Mouse (Mus musculus) kidney, adult 11 months (tissue): ENCODE results near the gene Ccdc22.
A peak's percentile ranks its signal among the peaks of the same experiment; 100 is the strongest.

Experiments used
- DNase-seq: peaks from one replicate; pipeline ENCODE4 v3.0.0; 2022

The Ccdc22 gene

DNA sequence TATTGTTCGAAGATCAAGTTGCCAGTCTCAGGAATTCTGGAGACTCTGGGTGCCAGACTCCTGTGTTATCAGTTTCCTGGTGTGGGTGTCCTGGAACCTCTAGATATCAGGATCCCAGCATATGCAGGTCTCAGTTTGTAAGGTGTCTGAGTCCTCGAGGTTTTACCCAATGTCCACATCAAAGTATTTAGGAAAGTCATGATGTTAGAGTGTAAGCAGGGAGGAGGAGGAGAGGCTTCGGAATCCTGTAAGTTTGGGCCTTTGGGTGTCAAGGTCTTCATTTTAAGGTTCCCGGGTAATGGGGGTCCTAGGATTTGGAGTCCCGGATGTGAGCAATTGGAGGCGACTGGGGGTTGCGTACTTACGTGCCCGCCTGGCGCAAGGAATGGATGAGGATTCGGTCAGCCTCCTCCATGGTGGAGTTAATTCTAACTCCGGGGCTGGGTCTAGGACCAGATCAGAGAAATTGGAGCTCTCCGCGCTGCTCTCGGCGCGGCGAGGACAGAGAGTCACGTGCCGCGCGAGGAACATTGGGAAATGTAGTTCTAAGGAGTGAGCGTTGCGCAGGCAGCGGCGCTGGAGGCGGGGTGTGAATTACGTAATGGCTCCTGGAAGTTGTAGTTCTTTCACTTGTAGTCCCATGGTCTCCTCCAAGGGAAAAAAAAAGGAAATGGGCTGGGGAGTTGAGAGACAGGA, at the start of gene Ccdc22:
Gene Ccdc22 (minus strand): TSS at position 639 of the 696 bp plus-strand sequence.
- DNase-seq = peak; percentile 88

GRCm38 (mm10) chrX:7648671-7649304, 43.5 kb upstream of the Ccdc22 start:
- peak; percentile 95 for DNase-seq

DNA sequence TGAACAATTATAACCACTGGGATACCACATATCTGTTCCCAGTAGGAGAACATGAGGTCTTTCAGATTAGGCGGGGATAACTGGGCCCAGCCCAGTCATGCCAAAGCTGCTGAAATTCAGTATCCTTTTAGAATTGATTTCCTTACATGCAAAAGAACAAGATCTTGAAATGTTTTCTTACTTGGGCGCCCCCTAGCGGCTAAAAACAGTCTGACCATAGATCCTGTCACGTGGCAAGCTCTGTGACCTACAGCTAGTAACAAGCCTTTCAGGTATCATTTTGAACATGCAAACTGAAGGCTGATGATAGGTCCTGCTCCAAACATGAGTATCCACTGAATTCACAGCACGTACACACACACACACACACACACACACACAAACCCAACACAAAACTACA, 40.0 kb upstream of the Ccdc22 start:
- peak; percentile 80 for DNase-seq

GRCm38 (mm10) chrX:7640785-7641184, 35.5 kb upstream of the Ccdc22 start:
- DNase-seq = no peak

GRCm38 (mm10) chrX:7639536-7640325, 34.4 kb upstream of the Ccdc22 start:
- DNase-seq = no peak

- peak; percentile 75 for DNase-seq
Observed at GRCm38 (mm10) chrX:7638401-7639091, 33.2 kb upstream of the Ccdc22 start, which contains the start of gene Syp. TSS of gene Syp (plus strand) at chrX:7638471.

- DNase-seq = no peak
Observed at GRCm38 (mm10) chrX:7635101-7635500, 29.8 kb upstream of the Ccdc22 start.

DNA sequence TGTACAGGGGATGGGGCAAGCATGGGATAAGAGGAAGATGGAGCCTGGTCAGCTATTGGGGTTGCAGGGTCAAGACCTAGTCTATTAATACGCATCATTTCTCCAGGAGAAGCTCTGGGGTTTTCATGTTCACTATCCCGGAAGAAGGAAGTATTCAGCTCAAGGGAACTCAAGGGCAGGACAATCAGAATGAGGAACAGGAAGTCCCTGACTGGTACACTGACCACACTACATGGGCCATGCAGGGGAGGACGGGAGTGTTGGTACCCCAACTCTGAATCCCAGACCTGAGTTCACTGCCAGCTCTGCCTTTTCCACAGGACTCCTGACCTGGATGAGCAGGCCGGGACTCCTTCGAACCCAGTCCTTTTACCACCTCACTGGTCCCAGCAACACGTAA, 27.2 kb upstream of the Ccdc22 start:
- DNase-seq = no peak

GRCm38 (mm10) chrX:7617889-7618551, 12.7 kb upstream of the Ccdc22 start:
- no peak for DNase-seq

DNA sequence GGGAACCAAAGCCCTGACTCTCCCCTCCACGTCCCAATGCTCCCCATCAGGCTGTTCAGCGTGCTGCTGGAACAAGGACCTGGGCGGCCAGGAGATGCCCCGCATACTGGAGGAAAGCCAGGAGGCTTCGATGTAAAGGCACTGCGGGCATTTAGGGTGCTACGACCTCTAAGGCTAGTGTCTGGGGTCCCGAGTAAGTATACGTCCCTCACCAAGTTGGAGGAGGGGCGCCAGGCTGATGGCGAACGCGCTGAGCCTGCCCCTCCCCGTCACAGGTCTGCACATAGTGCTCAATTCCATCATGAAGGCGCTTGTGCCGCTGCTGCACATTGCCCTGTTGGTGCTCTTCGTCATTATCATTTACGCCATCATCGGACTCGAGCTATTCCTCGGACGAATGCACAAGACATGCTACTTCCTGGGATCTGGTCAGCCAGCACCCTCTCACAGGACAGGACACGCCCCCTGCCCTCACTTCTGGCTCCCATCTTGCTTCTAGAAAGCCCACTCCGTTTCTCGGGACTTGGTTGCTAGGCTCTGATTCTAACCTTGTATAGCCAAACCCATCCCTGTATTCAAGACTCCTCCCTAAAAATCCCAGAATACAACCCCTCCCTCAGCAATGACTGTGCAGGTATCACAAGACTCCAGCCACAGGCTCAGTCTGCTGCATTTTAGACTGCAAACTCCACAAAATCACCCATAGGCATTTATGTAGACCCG, 5.4 kb upstream of the Ccdc22 start:
- no peak for DNase-seq

DNA sequence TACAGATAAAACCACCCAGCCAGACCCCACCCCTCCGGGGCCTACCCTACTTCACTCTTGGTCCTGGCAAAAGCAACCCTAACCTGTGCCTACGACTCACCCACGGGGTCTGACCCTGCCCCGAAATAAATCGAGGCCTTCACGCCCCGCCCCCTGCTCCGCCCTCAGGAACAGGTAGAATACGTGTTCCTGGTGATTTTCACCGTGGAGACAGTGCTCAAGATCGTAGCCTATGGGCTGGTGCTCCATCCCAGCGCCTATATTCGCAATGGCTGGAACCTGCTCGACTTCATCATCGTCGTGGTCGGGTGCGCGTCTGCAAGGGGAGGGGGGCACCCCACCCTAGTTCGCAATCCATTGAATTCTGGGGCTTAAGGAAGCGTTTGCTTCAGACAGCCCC, 4.7 kb upstream of the Ccdc22 start:
- no peak for DNase-seq

DNA sequence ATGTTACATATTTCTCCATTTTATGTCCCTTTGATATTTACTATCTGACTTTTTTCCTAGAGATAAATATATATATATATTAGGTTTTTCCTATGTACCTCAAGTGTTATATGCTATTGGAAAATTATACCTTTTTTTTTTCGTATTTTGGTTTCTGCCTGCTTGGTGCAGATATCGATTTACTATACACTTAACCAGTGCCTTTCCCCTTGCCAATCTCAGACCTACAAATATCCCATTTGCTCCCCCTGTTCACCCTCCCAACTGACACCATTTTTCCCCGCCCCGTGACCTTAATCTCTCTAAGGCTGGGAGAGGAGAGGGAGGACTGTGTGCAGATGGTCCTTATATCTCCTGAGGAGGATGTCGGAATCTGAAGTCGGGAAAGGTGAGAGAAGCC, 1.5 kb upstream of the Ccdc22 start, which contains the start of gene Cacna1f:
Gene Cacna1f (plus strand): TSS at position 301 of the 400 bp plus-strand sequence.
- DNase-seq = no peak

DNA sequence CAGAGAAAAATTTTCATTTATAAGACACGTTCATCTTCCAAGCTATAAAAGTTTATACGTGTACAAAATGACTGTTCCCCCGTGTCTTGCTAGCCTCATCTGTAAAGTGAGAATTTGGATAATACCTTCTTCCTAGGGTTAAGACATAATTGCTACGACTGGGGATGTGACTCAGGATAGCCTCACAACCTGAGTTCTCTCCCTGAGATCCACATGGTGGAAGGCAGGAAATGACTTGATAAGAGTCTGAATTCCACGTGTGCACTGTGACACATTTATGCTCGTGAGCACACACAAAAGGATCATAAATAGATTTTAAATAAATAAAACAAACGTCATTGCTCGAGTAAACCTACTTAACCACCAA, 241 bp upstream of the Ccdc22 start:
- no peak for DNase-seq

DNA sequence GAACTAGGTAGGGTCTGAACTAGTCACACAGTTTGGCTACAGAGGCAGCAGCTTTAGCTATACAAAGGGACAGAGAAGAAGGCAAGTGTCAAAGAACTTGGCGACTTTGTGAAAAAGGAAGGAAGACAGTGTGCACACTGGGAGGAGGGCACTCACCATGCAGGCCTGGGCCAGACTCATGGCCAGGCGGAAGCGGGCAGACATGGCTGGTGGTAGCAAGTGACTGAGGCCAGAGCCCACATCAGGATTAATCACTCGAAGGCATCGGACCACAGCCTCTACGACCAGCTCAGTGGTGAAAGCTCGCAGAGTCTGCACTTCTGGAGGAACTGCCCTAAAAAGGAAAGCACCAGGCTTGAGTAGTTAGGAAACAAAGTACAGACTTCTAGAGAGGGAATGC, 1.3 kb downstream of the Ccdc22 start:
- DNase-seq = no peak

DNA sequence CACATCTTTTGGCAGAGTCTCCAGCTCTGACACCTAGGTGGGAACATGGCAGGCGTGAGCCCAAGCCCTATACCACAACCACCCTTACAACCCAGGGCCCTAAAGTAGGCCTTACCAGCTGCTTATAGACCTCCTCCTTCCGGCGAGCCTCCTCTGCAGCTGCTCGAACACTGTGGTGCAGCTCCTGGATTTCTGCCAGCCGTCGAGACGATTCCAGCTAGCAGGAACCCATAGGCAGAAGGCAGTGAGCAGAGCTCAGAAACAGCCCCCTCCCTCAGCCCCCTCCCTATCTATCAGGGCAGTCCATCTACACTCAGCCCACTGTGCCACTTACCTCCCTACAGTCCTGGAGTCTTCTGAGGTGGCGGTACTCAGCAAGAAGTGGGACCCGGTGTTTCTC, 9.9 kb downstream of the Ccdc22 start:
- no peak for DNase-seq

GRCm38 (mm10) chrX:7586356-7586755, 19.0 kb downstream of the Ccdc22 start:
- DNase-seq = no peak

GRCm38 (mm10) chrX:7583881-7584280, 21.4 kb downstream of the Ccdc22 start:
- no peak for DNase-seq

DNA sequence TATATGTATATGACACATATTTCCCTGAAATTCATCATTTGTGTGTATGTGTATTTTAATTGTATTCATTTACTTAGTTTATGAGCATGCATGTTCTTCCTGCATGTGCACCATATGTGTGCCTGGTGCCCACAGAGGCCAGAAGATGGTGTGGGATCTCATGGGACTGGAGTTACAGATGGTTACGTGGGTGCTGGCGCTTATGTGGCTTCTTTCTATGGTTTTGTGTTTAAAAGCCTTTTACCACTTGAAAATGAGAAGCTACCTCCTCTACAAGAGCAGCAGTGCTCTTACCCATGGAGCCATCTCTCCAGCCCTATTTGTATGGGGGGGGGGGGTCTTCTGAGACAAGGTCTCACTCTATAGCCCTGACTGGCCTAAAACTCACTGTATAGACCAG, 24.2 kb downstream of the Ccdc22 start:
- DNase-seq = no peak

GRCm38 (mm10) chrX:7574885-7575231, 30.5 kb downstream of the Ccdc22 start:
- no peak for DNase-seq

GRCm38 (mm10) chrX:7574087-7574884, 31.0 kb downstream of the Ccdc22 start, which contains the start of gene Ppp1r3f:
TSS of gene Ppp1r3f (minus strand) at chrX:7574283.
- DNase-seq = peak; percentile 97
